Mouse (Mus musculus): ENCODE results near the gene Trp53i11. TPM values are rescaled to one million over a fixed set of nuclear protein-coding genes. Genes with fewer than 3 reads are reported as not detected.
A peak's percentile ranks its signal among the peaks of the same experiment; 100 is the strongest.

Trp53i11 gene
- polyA plus RNA-seq, 1 experiment from 2014 or later, result 51.1 TPM

DNA sequence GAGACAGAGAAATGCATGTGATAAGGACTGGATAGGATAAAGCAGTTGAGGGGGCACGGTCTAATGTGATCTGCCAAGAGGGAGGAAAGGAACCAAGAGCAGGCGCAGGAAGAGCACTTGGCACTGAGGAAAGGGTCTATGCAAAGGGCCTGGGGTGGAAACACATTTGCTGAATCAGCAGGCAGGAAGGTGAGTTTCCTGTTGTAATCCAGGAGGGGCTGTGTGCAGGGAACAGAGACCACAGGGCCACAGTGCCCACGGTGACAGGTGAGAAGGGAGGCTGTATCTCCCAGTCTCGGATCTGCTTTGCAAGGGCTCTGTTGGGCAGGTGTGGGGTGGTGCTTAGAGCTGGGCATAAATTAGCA, 9.1 kb upstream of the Trp53i11 start:
- DNase-seq, result no peak
- no peak overlapping the region for H3K4me2 ChIP-seq
- no peak overlapping the region for H3K27ac ChIP-seq (ENCODE audit: low read depth)
- no peak overlapping the region for H3K9ac ChIP-seq
- H3K4me1 ChIP-seq (ENCODE audit: insufficient read depth), result peaks cover 21% of the 10 kb centered on the region
- no peaks in the 10 kb centered on the region for H3K9me3 ChIP-seq (ENCODE audit: low read depth, low read length)
- TF ChIP-seq CTCF (IDR thresholded peaks at IDR 0.05; ENCODE audit: low read depth), result no peak
- ATAC-seq (ENCODE audit: insufficient read depth), result no peak
- H3K36me3 ChIP-seq (ENCODE audit: insufficient read depth), result no peaks in the 10 kb centered on the region
- WGBS, result 80% methylated on average over 4 of the region's 4 CpGs
- H3K4me3 ChIP-seq (ENCODE audit: low read depth, low read length), result no peak overlapping the region
- H3K27me3 ChIP-seq (ENCODE audit: insufficient read depth, low read length), result peaks cover 17% of the 10 kb centered on the region

DNA sequence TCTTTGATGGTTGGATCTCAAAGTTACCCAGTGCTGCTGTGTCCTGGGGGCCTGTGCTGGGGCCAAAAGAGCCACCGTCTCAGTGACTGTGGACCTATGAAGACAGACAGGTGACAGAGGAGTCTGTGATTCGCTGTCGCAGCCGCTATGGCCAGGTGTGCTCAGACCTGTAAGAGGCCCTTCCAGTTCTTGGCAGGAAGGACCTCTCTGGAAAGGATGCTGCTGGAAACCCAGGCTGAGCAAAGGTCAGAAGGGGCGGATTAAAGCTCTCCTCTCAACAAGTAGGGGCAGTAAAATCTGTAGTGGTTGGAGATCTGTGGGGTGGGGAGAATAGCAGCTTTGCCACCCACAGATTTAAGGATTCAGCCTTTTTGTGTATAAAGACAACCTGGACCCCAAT, 7.7 kb upstream of the Trp53i11 start:
- Histone ChIP-seq H3K36me3 (ENCODE audit: insufficient read depth) (no peaks in the 10 kb centered on the region), H3K9me3 (ENCODE audit: low read depth, low read length) (no peaks in the 10 kb centered on the region), H3K4me3 (ENCODE audit: low read depth, low read length) (no peak overlapping the region), H3K27ac (ENCODE audit: low read depth) (no peak overlapping the region), H3K4me2 (no peak overlapping the region; the same call in 1 of the 2 replicates), H3K27me3 (ENCODE audit: insufficient read depth, low read length) (peaks cover 17% of the 10 kb centered on the region), H3K4me1 (ENCODE audit: insufficient read depth) (peaks cover 21% of the 10 kb centered on the region), H3K9ac (no peak overlapping the region)
- WGBS, result 64% methylated on average over 5 of the region's 5 CpGs
- TF ChIP-seq CTCF (IDR thresholded peaks at IDR 0.05; ENCODE audit: low read depth), result no peak
- DNase-seq (no peak), ATAC-seq (ENCODE audit: insufficient read depth) (no peak)

DNA sequence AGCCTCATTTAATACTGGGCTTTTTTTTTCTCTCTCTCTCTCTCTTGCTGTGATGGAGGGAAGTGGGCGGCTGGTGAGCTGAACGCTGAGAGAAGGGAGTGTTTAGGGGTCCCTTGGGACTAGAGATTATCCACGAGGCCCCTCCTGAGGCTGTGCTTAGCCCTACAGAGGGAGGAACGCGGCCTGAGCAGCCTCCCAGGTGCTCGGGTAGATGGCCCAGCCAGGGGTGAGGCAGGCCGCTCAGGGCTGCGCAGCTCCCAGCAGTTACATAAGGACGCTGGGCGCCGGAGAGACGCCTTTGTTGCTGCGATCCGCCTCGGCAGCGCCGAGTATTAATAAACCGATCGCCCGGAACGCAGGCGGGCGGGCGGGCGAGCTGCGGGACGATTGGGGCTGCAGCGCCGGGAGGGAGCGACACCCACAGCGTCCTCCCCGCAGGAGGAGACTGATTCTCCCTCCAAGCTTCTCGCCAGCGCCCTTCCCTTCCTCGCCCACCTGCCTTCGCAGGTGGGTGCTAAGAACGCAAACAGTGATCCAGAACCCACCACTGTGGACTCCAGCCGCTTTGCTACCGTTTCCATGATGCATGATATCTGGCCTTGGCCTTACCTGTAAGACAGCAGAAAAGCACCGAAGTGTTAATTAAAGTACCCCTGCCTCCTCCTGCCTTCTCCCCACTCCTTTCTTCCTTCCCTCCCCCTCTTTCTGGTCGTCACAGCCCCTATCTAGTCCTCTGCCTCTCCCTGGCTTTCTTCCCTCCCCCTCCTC, 7.1 kb upstream of the Trp53i11 start:
- DNase-seq, result peak; percentile 67
- no peak for TF ChIP-seq CTCF (IDR thresholded peaks at IDR 0.05; ENCODE audit: low read depth)
- peak overlapping the region; percentile 26 for H3K4me3 ChIP-seq (ENCODE audit: low read depth, low read length)
- peak overlapping the region; percentile 50 for H3K9ac ChIP-seq
- no peak for ATAC-seq (ENCODE audit: insufficient read depth)
- H3K9me3 ChIP-seq (ENCODE audit: low read depth, low read length), result no peaks in the 10 kb centered on the region
- no peaks in the 10 kb centered on the region for H3K36me3 ChIP-seq (ENCODE audit: insufficient read depth)
- H3K27me3 ChIP-seq (ENCODE audit: insufficient read depth, low read length), result peaks cover 17% of the 10 kb centered on the region
- WGBS, result 4% methylated on average over 41 of the region's 41 CpGs
- H3K27ac ChIP-seq (ENCODE audit: low read depth), result no peak overlapping the region
- H3K4me2 ChIP-seq, result peak overlapping the region; percentile 61
- peaks cover 18% of the 10 kb centered on the region for H3K4me1 ChIP-seq (ENCODE audit: insufficient read depth)

DNA sequence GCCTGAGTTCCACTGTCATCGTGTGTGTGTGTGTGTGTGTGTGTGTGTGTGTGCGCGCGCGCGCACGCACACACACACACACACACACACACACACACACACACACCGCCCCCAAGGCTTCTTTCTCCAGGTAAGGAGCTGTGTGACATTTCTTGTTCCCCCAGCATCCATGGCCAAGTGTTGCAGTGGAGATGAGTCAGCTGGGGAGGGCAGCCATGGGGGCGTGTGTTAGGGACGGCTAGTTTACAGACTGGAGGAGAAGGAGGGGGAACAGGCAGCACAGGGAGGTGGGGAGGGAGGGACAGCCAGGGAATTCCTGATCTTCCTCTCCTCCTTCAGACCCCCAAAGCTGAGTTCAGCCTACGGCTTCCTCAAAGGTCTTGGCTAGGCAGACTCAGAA, 4.5 kb upstream of the Trp53i11 start:
- ATAC-seq (ENCODE audit: insufficient read depth), result no peak
- Histone ChIP-seq H3K9me3 (ENCODE audit: low read depth, low read length) (no peaks in the 10 kb centered on the region), H3K9ac (no peak overlapping the region), H3K36me3 (ENCODE audit: insufficient read depth) (no peaks in the 10 kb centered on the region), H3K4me2 (no peak overlapping the region), H3K4me3 (ENCODE audit: low read depth, low read length) (no peak overlapping the region), H3K27ac (ENCODE audit: low read depth) (no peak overlapping the region), H3K4me1 (ENCODE audit: insufficient read depth) (peaks cover 3% of the 10 kb centered on the region; the same call in 1 of the 2 replicates), H3K27me3 (ENCODE audit: insufficient read depth, low read length) (peaks cover 25% of the 10 kb centered on the region)
- WGBS, result 68% methylated on average over 11 of the region's 11 CpGs
- DNase-seq, result no peak
- TF ChIP-seq CTCF (IDR thresholded peaks at IDR 0.05; ENCODE audit: low read depth), result no peak

DNA sequence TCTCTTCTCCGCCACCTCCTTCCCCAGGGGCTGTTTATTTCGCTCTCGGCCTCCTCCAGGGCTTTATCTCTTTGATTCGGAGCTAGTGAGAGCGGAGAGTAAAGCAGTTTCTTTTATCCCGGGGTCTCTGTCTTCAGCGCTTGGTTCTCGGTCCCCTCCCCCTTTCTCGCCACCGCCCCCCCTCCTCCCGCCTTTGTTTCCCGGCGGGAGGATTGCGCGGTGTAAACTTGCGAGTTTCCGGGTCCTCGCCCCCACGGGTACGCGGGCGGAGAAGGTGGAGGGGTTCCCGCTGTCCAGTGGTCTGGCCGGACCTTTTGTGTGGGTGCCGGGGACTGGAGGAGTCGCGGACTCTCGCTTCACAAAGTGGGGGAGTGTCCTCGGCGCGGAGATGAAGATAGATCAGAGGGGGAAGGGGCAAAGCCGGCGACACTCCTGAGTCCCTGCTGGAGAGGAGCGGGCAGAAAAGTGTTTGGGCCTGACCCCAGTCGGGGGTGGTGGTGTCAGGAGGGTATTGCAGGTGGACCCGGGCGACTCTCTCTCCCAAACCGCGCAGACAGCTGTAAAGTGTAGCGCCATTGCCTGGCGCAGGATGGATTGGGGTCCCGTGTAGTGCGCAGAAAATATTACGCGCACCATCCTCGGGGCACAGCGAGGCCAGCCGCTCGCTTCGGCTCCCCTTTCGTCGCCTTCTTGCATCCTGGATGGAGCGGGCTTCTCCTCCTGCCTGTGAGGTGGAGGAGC, 842 bp downstream of the Trp53i11 start:
- Histone ChIP-seq H3K9ac (peak overlapping the region; percentile 68), H3K9me3 (ENCODE audit: low read depth, low read length) (no peaks in the 10 kb centered on the region), H3K4me3 (ENCODE audit: low read depth, low read length) (peak overlapping the region; percentile 68), H3K27ac (ENCODE audit: low read depth) (peak overlapping the region; percentile 36; the same call in 1 of the 2 replicates), H3K4me2 (peak overlapping the region; percentile 99), H3K4me1 (ENCODE audit: insufficient read depth) (peaks cover 6% of the 10 kb centered on the region; the same call in 1 of the 2 replicates), H3K27me3 (ENCODE audit: insufficient read depth, low read length) (peaks cover 8% of the 10 kb centered on the region; the same call in 1 of the 2 replicates), H3K36me3 (ENCODE audit: insufficient read depth) (no peaks in the 10 kb centered on the region)
- DNase-seq (peak; percentile 50), ATAC-seq (ENCODE audit: insufficient read depth) (no peak; the same call in 1 of the 2 replicates)
- TF ChIP-seq CTCF (IDR thresholded peaks at IDR 0.05; ENCODE audit: low read depth), result no peak
- WGBS, result under 1% methylated on average over 53 of the region's 53 CpGs

DNA sequence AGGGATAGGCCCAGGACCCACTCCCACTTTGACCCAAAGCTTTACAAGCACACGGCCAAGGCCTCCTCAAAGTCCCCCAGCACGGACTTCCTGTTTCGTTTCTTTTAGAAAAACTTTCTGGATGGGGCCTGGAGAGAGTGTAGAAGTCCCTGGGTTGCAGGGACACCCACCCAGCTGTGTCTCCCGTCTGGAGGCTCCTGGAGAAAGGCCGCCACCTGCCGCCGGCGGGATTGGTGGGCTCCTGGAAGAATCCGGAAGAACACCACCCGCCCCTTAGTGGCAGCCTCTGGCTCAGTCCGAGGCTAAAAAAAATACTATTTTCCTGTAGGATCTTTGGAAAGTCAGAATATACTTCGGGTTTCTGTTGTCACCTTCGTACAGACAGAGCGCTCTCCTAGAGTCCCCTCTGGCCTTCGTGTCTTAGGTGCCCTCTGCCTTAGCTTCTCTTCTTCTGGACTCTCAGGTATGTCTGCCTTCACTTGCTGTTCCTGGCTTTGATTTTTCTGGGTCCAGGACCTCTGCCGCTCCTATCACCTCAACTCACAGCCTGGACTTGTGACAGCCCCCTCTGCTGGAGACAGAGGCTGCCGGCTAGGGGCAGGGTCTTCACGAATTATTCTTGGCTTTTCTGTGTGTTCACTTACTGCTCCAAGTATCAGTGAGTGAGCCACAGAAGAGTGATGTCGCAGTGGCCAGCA, 1.6 kb downstream of the Trp53i11 start:
- peak overlapping the region; percentile 12; the same call in 1 of the 2 replicates for H3K27ac ChIP-seq (ENCODE audit: low read depth)
- peak; percentile 56 for TF ChIP-seq CTCF (IDR thresholded peaks at IDR 0.05; ENCODE audit: low read depth)
- H3K9me3 ChIP-seq (ENCODE audit: low read depth, low read length), result no peaks in the 10 kb centered on the region
- ATAC-seq (ENCODE audit: insufficient read depth) (peak; percentile 23; the same call in 1 of the 2 replicates), DNase-seq (peak; percentile 74)
- peak overlapping the region; percentile 99 for H3K4me2 ChIP-seq
- H3K36me3 ChIP-seq (ENCODE audit: insufficient read depth), result no peaks in the 10 kb centered on the region
- WGBS, result 7% methylated on average over 19 of the region's 19 CpGs
- peaks cover 8% of the 10 kb centered on the region; the same call in 1 of the 2 replicates for H3K27me3 ChIP-seq (ENCODE audit: insufficient read depth, low read length)
- peak overlapping the region; percentile 68 for H3K4me3 ChIP-seq (ENCODE audit: low read depth, low read length)
- peaks cover 6% of the 10 kb centered on the region; the same call in 1 of the 2 replicates for H3K4me1 ChIP-seq (ENCODE audit: insufficient read depth)
- peak overlapping the region; percentile 68 for H3K9ac ChIP-seq

All from lung, embryonic 14.5 days (tissue).